ENCODE assay signal across 20 mouse cellular contexts in the genomic region with DNA sequence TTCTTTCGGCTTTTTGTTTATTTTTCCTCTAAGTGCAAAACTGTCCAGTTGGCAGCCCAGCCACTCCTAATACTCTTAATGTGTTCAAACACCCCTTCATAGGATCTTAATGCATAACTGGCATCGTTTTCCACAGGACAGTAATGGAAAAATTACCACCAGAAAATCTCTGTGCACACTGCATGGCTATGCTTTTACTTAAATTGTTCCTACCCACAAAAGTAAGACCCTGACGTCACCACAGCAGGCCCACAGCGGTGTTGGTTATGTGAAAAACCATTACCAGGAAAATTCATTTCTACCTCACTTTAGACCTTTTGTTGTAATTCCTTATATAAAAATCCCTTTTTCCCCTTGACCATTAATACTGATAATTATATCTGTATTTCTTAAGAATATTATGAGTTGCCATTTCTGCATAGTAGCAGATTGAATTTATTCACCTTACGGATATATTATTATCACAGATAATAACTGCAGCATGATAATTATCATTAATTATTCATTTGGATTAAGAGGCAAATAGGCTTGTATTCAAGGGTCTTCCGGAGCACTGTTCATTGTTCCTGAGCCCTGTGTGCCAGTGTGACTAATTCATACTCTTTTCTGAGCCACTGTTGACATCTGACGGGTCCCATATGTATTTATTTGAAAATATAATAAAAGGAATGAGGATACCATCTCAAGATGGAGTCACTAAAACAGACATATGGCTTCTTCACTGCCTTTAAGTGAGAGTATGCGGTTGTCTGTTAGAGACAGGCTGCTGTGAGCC.
DNase-seq lines count a peak whose midpoint lies in the region; ATAC-seq and TF ChIP-seq lines count a peak whose summit lies in the region.
"Had no signal": no experiment of that assay in that cellular context is flagged by ENCODE, and none has a peak within 500 bp of the region (broad histone marks: within the 10 kb centered on the region; RNA-seq: fewer than 3 reads in every experiment).

No protein-coding gene starts in this region.

- 0 out of 2 replicates have a peak overlapping the region, but pooled peaks have one; percentile 15 for H3K27ac ChIP-seq in forebrain, embryonic 12.5 days
- H3K27ac ChIP-seq in forebrain, embryonic 15.5 days (replicated peaks): no peak overlapping the region
- no peak overlapping the region for H3K27ac ChIP-seq in hindbrain, embryonic 12.5 days
- no peak overlapping the region for H3K27ac ChIP-seq in hindbrain, postnatal 0 days
- peak overlapping the region; percentile 61 for H3K27ac ChIP-seq in neural tube, embryonic 13.5 days (replicated peaks)
- no peak overlapping the region for H3K27ac ChIP-seq in midbrain, embryonic 15.5 days
- H3K27ac ChIP-seq: embryonic facial prominence, embryonic 13.5 days; gastrocnemius, adult 2 months; hindbrain, embryonic 15.5 days had no signal

- H3K4me2 ChIP-seq in forebrain, embryonic 12.5 days: no peak overlapping the region
- H3K4me2 ChIP-seq in forebrain, embryonic 15.5 days (replicated peaks): no peak overlapping the region
- H3K4me2 ChIP-seq in hindbrain, embryonic 12.5 days (replicated peaks): no peak overlapping the region
- no peak overlapping the region for H3K4me2 ChIP-seq in hindbrain, postnatal 0 days (ENCODE audit: low read depth, low read length)
- H3K4me2 ChIP-seq in neural tube, embryonic 13.5 days: no peak overlapping the region
- H3K4me2 ChIP-seq in midbrain, embryonic 15.5 days: no peak overlapping the region
- H3K4me2 ChIP-seq: embryonic facial prominence, embryonic 13.5 days; heart, embryonic 12.5 days; hindbrain, embryonic 15.5 days had no signal

- WGBS in forebrain, embryonic 12.5 days: 75% methylated on average over 8 of the region's 8 CpGs
- WGBS in forebrain, embryonic 15.5 days: 63% methylated on average over 8 of the region's 8 CpGs
- WGBS in hindbrain, embryonic 12.5 days: 69% methylated on average over 8 of the region's 8 CpGs
- WGBS in hindbrain, postnatal 0 days: 51% methylated on average over 8 of the region's 8 CpGs
- WGBS in neural tube, embryonic 13.5 days: 52% methylated on average over 8 of the region's 8 CpGs
- WGBS in midbrain, embryonic 15.5 days: 47% methylated on average over 8 of the region's 8 CpGs

- no peak for TF ChIP-seq CTCF in hindbrain, postnatal 0 days (IDR thresholded peaks at IDR 0.05; ENCODE audit: low read depth)

- no peaks in the 10 kb centered on the region for H3K36me3 ChIP-seq in forebrain, embryonic 12.5 days (replicated peaks)
- H3K36me3 ChIP-seq in forebrain, embryonic 15.5 days: no peaks in the 10 kb centered on the region
- H3K36me3 ChIP-seq in hindbrain, embryonic 12.5 days: no peaks in the 10 kb centered on the region
- H3K36me3 ChIP-seq in hindbrain, postnatal 0 days (ENCODE audit: insufficient read depth, low read length): no peaks in the 10 kb centered on the region
- H3K36me3 ChIP-seq in neural tube, embryonic 13.5 days: no peaks in the 10 kb centered on the region
- H3K36me3 ChIP-seq in midbrain, embryonic 15.5 days (replicated peaks): no peaks in the 10 kb centered on the region
- H3K36me3 ChIP-seq: embryonic facial prominence, embryonic 13.5 days; G1E; heart, embryonic 12.5 days; hindbrain, embryonic 15.5 days had no signal

- no peak overlapping the region for H3K9ac ChIP-seq in forebrain, embryonic 12.5 days
- no peak overlapping the region for H3K9ac ChIP-seq in forebrain, embryonic 15.5 days (replicated peaks)
- no peak overlapping the region for H3K9ac ChIP-seq in hindbrain, embryonic 12.5 days
- H3K9ac ChIP-seq in hindbrain, postnatal 0 days (replicated peaks; ENCODE audit: low read length): no peak overlapping the region
- no peak overlapping the region for H3K9ac ChIP-seq in neural tube, embryonic 13.5 days
- no peak overlapping the region for H3K9ac ChIP-seq in midbrain, embryonic 15.5 days
- H3K9ac ChIP-seq: embryonic facial prominence, embryonic 13.5 days; heart, embryonic 12.5 days; hindbrain, embryonic 15.5 days had no signal

- no peak for DNase-seq in hindbrain, postnatal 0 days (ENCODE audit: low spot score)
- no peak for DNase-seq in neural tube, embryonic 10.5 days (ENCODE audit: extremely low spot score, low spot score)
- no peak for DNase-seq in kidney, adult 9 months
- DNase-seq: adrenal gland, postnatal 10 days; B cell, adult 2 months; cerebellum, adult 11-12 months; cerebellum, adult 9-10 months; cerebellum, postnatal 25 days; gastrocnemius, adult 2 months; gastrocnemius, postnatal 25 days had no signal

- no peak overlapping the region for H3K4me3 ChIP-seq in forebrain, embryonic 12.5 days (replicated peaks)
- no peak overlapping the region for H3K4me3 ChIP-seq in forebrain, embryonic 15.5 days
- no peak overlapping the region for H3K4me3 ChIP-seq in hindbrain, embryonic 12.5 days
- no peak overlapping the region for H3K4me3 ChIP-seq in hindbrain, postnatal 0 days (ENCODE audit: low read length)
- no peak overlapping the region for H3K4me3 ChIP-seq in neural tube, embryonic 13.5 days
- no peak overlapping the region for H3K4me3 ChIP-seq in midbrain, embryonic 15.5 days
- H3K4me3 ChIP-seq: embryonic facial prominence, embryonic 13.5 days; gastrocnemius, adult 2 months; heart, embryonic 12.5 days; hindbrain, embryonic 15.5 days had no signal

- peaks cover 5% of the 10 kb centered on the region; the same call in 1 of the 2 replicates for H3K4me1 ChIP-seq in forebrain, embryonic 12.5 days
- 0 out of 2 replicates have a peak, but pooled peaks cover 3% of the 10 kb centered on the region for H3K4me1 ChIP-seq in forebrain, embryonic 15.5 days
- peaks cover 5% of the 10 kb centered on the region; the same call in 1 of the 2 replicates for H3K4me1 ChIP-seq in hindbrain, embryonic 12.5 days
- H3K4me1 ChIP-seq in hindbrain, postnatal 0 days (ENCODE audit: insufficient read depth, low read length): no peaks in the 10 kb centered on the region
- peaks cover 4% of the 10 kb centered on the region; the same call in 1 of the 2 replicates for H3K4me1 ChIP-seq in neural tube, embryonic 13.5 days (replicated peaks)
- peaks cover 4% of the 10 kb centered on the region; the same call in 1 of the 2 replicates for H3K4me1 ChIP-seq in midbrain, embryonic 15.5 days
- H3K4me1 ChIP-seq: embryonic facial prominence, embryonic 13.5 days; heart, embryonic 12.5 days; hindbrain, embryonic 15.5 days had no signal

- no peak for ATAC-seq in forebrain, embryonic 12.5 days (ENCODE audit: low FRiP score)
- ATAC-seq in forebrain, embryonic 15.5 days (replicated peaks): no peak
- peak; percentile 75 for ATAC-seq in hindbrain, embryonic 12.5 days (ENCODE audit: low FRiP score)
- ATAC-seq in hindbrain, postnatal 0 days: no peak
- peak; percentile 65; the same call in 1 of the 2 replicates for ATAC-seq in neural tube, embryonic 13.5 days (ENCODE audit: low read depth)
- peak; percentile 48 for ATAC-seq in midbrain, embryonic 15.5 days (replicated peaks)
- ATAC-seq: CD4-positive, CD25-positive, alpha-beta regulatory T cell, adult 4 months had no signal

- H3K27me3 ChIP-seq in forebrain, embryonic 12.5 days: no peaks in the 10 kb centered on the region
- no peaks in the 10 kb centered on the region for H3K27me3 ChIP-seq in forebrain, embryonic 15.5 days
- H3K27me3 ChIP-seq in hindbrain, embryonic 12.5 days: no peaks in the 10 kb centered on the region
- H3K27me3 ChIP-seq in hindbrain, postnatal 0 days (ENCODE audit: insufficient read depth, low read length): no peaks in the 10 kb centered on the region
- H3K27me3 ChIP-seq in neural tube, embryonic 13.5 days: no peaks in the 10 kb centered on the region
- H3K27me3 ChIP-seq in midbrain, embryonic 15.5 days (replicated peaks): no peaks in the 10 kb centered on the region
- H3K27me3 ChIP-seq: embryonic facial prominence, embryonic 13.5 days; heart, embryonic 12.5 days; hindbrain, embryonic 15.5 days had no signal

- H3K9me3 ChIP-seq in forebrain, embryonic 12.5 days: no peaks in the 10 kb centered on the region
- H3K9me3 ChIP-seq in forebrain, embryonic 15.5 days: no peaks in the 10 kb centered on the region
- no peaks in the 10 kb centered on the region for H3K9me3 ChIP-seq in hindbrain, embryonic 12.5 days (replicated peaks)
- no peaks in the 10 kb centered on the region for H3K9me3 ChIP-seq in hindbrain, postnatal 0 days (ENCODE audit: low read length)
- no peaks in the 10 kb centered on the region for H3K9me3 ChIP-seq in neural tube, embryonic 13.5 days
- H3K9me3 ChIP-seq in midbrain, embryonic 15.5 days: no peaks in the 10 kb centered on the region
- H3K9me3 ChIP-seq: embryonic facial prominence, embryonic 13.5 days; hindbrain, embryonic 15.5 days had no signal

Comparison
In these comparisons a context has a peak if more than half of its experiments do, and no peak if none do; other contexts are left out.
1. ATAC-seq: peak in hindbrain, embryonic 12.5 days (single experiment), neural tube, embryonic 13.5 days (single experiment) and midbrain, embryonic 15.5 days (single experiment); none in forebrain, embryonic 12.5 days (single experiment), forebrain, embryonic 15.5 days (single experiment) and hindbrain, postnatal 0 days (single experiment).
2. H3K27ac ChIP-seq: peak in forebrain, embryonic 12.5 days (single experiment) and neural tube, embryonic 13.5 days (single experiment); none in forebrain, embryonic 15.5 days (single experiment), hindbrain, embryonic 12.5 days (single experiment), hindbrain, postnatal 0 days (single experiment) and midbrain, embryonic 15.5 days (single experiment).